Comparison of ENCODE assay signal across 16 mouse cellular contexts in the genomic region with DNA sequence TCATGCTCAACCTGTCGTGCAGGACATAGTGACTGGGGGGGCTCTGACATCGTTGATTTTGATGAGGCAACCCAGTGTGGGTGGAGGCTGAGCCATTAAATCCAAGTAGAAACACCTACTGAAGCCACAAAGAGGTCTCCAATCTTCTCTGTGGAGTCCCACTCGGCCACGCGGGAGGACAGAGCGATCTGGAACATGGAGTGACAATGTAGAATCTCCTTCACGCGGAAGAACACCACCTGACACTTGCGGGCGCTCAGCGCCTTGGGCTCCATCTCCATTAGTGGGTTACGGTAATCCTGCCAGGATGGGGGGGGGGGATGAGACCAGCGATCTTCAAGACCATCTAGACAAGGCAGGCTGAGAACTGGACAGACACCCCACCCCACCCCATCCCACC.
"Had no signal": no experiment of that assay in that cellular context is flagged by ENCODE, and none has a peak within 500 bp of the region (broad histone marks: within the 10 kb centered on the region; RNA-seq: fewer than 3 reads in every experiment).

No protein-coding gene starts in this region.

- H3K27me3 ChIP-seq: lung, embryonic 15.5 days; midbrain, embryonic 13.5 days; midbrain, embryonic 15.5 days; neural tube, embryonic 12.5 days; stomach, embryonic 15.5 days had no signal

- H3K4me1 ChIP-seq: midbrain, embryonic 13.5 days; neural tube, embryonic 12.5 days; stomach, embryonic 15.5 days had no signal

- H3K4me3 ChIP-seq: lung, embryonic 15.5 days; megakaryocyte, embryonic 14.5 days; midbrain, embryonic 13.5 days; midbrain, embryonic 15.5 days; neural tube, embryonic 12.5 days; stomach, embryonic 15.5 days had no signal

- H3K9ac ChIP-seq: lung, embryonic 15.5 days; midbrain, embryonic 13.5 days; midbrain, embryonic 15.5 days; neural tube, embryonic 12.5 days; stomach, embryonic 15.5 days had no signal

- ATAC-seq: lung, postnatal 0 days; midbrain, embryonic 13.5 days; midbrain, embryonic 15.5 days had no signal

- H3K9me3 ChIP-seq: lung, embryonic 15.5 days; megakaryocyte, embryonic 14.5 days; midbrain, embryonic 13.5 days; midbrain, embryonic 15.5 days; neural tube, embryonic 12.5 days; stomach, embryonic 15.5 days had no signal

- H3K27ac ChIP-seq: lung, embryonic 15.5 days; macrophage; midbrain, embryonic 13.5 days; midbrain, embryonic 15.5 days; neural tube, embryonic 12.5 days; stomach, embryonic 15.5 days; stomach, postnatal 0 days had no signal

- DNase-seq: lung, adult 2 months; lung, postnatal 36 days; right cerebral cortex, postnatal 14 days; thymus, adult 2 months; thymus, postnatal 25 days; thymus, postnatal 4 days had no signal

- H3K4me2 ChIP-seq: lung, embryonic 15.5 days; midbrain, embryonic 11.5 days; midbrain, embryonic 13.5 days; midbrain, embryonic 15.5 days; neural tube, embryonic 12.5 days; stomach, embryonic 15.5 days had no signal
